Mouse (Mus musculus) forebrain, embryonic 11.5 days (tissue): ENCODE data around the gene Gm38431. TPM values are rescaled to one million over a fixed set of nuclear protein-coding genes. Genes with fewer than 3 reads are reported as not detected.

Experiments
- ATAC-seq: fragments of 200-750 bp; cut with Nextera tagmentation; replicated peaks from 2 replicates; pipeline ENCODE4 v1.8.0; 2017; ENCODE audit warnings: moderate TSS enrichment; ENCODE audit not compliant: low FRiP score
- DNase-seq: peaks from one replicate; pipeline ENCODE4 v3.0.0-alpha.2; 2017; ENCODE audit warnings: low spot score
- H3K27ac ChIP-seq: fragments of 300-500 bp; sonication (generic); 2 replicates; pipeline ENCODE4 v1.5.1; 2014; ENCODE audit warnings: low read depth, low read length
- H3K27me3 ChIP-seq: fragments of 300-500 bp; sonication (generic); 2 replicates; pipeline ENCODE4 v1.6.1; 2014; ENCODE audit warnings: mild to moderate bottlenecking, low read length, mixed read lengths; ENCODE audit not compliant: control insufficient read depth, insufficient read depth
- H3K36me3 ChIP-seq: fragments of 300-500 bp; sonication (generic); 2 replicates; pipeline ENCODE4 v1.6.1; 2014; ENCODE audit warnings: mild to moderate bottlenecking, low read length, moderate library complexity, mixed read lengths; ENCODE audit not compliant: control insufficient read depth, insufficient read depth
- H3K4me1 ChIP-seq: fragments of 300-500 bp; sonication (generic); replicated peaks from 2 replicates; pipeline ENCODE4 v1.6.1; 2014; ENCODE audit warnings: low read length, mixed read lengths; ENCODE audit not compliant: control insufficient read depth, insufficient read depth
- H3K4me2 ChIP-seq: fragments of 300-500 bp; sonication (generic); 2 replicates; pipeline ENCODE4 v1.6.1; 2014; ENCODE audit warnings: low read depth, mild to moderate bottlenecking, low read length, moderate library complexity, mixed read lengths; ENCODE audit not compliant: severe bottlenecking
- H3K4me3 ChIP-seq: fragments of 300-500 bp; sonication (generic); 2 replicates; pipeline ENCODE4 v1.5.1; 2014; ENCODE audit warnings: low read depth, low read length
- H3K9ac ChIP-seq: fragments of 300-500 bp; sonication (generic); 2 replicates; pipeline ENCODE4 v1.6.1; 2014; ENCODE audit warnings: low read length
- H3K9me3 ChIP-seq: fragments of 300-500 bp; sonication (generic); 2 replicates; pipeline ENCODE4 v1.6.1; 2016; ENCODE audit warnings: low read length, mixed read lengths; ENCODE audit not compliant: control insufficient read depth
- WGBS: fragments of 180-500 bp; shearing (Covaris S2); extraction: QIAGEN DNeasy Blood & Tissue Kit; methylation state at CpG from one replicate; pipeline ENCODE4 v1.1.7; 2014; 5-methylcytosine and 5-hydroxymethylcytosine counted together
- polyA plus RNA-seq: library from polyadenylated mRNA; unstranded; fragments of >200 nt; fragmentation: Nextera tagmentation; extraction: Ambion mirVana; gene quantifications from 2 replicates; pipeline ENCODE4 v1.2.1, GENCODE M21; 2014

Gene Gm38431
- polyA plus RNA-seq, 1 experiment from 2014 or later = 4.5 TPM

DNA sequence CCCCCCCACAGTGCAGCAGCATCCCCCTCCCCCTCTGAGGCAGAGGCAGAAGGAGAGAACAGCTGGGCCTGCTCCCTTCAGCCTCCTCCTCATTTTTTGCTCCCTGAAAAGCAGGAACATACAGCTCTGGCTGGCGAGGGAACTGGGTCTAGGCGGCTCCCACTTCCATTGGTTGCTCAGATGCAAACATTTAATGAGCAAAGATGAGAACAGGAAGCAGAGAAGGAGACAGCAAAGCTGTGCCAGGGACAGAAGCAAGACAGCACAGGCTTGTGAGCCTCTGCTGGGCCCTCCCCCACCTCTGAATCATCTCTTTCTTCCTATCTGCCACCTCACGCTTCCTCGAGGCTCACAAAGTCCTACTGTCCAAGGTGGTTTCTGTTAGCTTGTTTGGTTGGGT lies 50.5 kb downstream of the Gm38431 start:
- ATAC-seq = no peak
- Histone ChIP-seq H3K9ac (no peak overlapping the region), H3K36me3 (no peaks in the 10 kb centered on the region), H3K9me3 (no peaks in the 10 kb centered on the region), H3K27ac (no peak overlapping the region), H3K4me1 (peaks cover 4% of the 10 kb centered on the region; the same call in 1 of the 2 replicates), H3K4me2 (no peak overlapping the region), H3K4me3 (no peak overlapping the region), H3K27me3 (peaks cover 33% of the 10 kb centered on the region)
- WGBS = 42% methylated on average over 4 of the region's 4 CpGs
- DNase-seq = no peak

DNA sequence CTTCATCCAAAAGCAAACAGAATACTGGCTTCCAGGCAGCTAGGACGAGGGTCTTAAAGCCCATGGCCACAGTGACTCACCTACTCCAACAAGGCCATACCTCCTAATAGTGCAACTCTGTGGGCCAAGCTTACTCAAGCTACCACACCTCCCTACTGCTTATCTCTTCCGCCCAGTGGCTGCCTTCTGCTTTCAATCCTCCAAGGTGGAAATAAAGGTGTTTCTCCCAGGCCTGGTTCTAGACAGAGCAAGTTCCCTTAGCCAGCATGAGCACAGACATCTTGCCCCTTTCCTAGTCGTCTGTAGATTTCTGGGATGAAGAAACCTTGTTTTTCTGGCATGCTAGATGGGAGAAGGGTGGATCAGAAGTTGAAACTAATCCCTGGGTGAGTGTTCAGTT lies 52.0 kb downstream of the Gm38431 start:
- 74% methylated on average over 3 of the region's 3 CpGs for WGBS
- no peaks in the 10 kb centered on the region for H3K9me3 ChIP-seq
- no peak overlapping the region for H3K4me2 ChIP-seq
- H3K27me3 ChIP-seq = peaks cover 48% of the 10 kb centered on the region
- ATAC-seq (no peak), DNase-seq (no peak)
- H3K27ac ChIP-seq = no peak overlapping the region
- H3K4me1 ChIP-seq = peaks cover 6% of the 10 kb centered on the region; the same call in 1 of the 2 replicates
- no peak overlapping the region for H3K4me3 ChIP-seq
- no peak overlapping the region for H3K9ac ChIP-seq
- H3K36me3 ChIP-seq = no peaks in the 10 kb centered on the region

DNA sequence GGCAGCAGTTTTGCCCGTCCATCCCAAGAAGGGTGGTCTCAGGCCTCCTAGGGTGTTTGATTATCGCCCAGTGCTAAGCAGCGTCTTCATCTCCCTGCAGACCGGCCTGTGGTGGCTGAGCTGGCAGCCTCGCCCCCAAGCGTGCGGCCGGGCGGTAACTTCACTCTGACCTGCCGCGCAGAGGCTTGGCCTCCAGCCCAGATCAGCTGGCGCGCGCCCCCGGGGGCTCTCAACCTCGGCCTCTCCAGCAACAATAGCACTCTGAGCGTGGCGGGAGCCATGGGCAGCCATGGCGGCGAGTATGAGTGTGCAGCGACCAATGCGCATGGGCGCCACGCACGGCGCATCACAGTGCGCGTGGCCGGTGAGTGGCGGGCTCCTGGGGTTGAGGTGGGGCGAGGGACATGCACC lies 54.3 kb downstream of the Gm38431 start:
- peak overlapping the region; percentile 49 for H3K4me2 ChIP-seq
- no peak overlapping the region for H3K27ac ChIP-seq
- 0 out of 2 replicates have a peak, but pooled peaks have one; percentile 16 for ATAC-seq

DNA sequence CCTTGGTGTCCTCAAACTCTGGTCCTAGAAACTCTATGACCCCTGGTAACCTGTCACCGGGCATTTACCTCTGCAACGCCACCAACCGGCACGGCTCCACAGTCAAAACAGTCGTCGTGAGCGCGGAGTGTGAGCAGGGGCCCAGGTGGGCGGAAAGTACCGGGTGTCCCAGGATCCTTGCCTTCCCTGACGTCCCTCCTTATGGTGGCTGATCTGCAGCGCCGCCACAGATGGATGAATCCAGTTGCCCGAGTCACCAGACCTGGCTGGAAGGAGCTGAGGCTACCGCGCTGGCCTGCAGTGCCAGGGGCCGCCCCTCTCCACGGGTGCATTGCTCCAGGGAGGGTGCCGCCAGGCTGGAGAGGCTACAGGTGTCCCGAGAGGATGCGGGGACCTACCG lies 55.1 kb downstream of the Gm38431 start:
- WGBS = 2% methylated on average over 22 of the region's 22 CpGs
- Histone ChIP-seq H3K9me3 (no peaks in the 10 kb centered on the region), H3K27me3 (peaks cover 78% of the 10 kb centered on the region), H3K9ac (no peak overlapping the region), H3K4me3 (no peak overlapping the region), H3K4me1 (peaks cover 21% of the 10 kb centered on the region), H3K27ac (no peak overlapping the region), H3K4me2 (no peak overlapping the region), H3K36me3 (no peaks in the 10 kb centered on the region)
- ATAC-seq = no peak
- no peak for DNase-seq

More for the DNA sequence above, 54.3 kb downstream of the Gm38431 start:
- H3K9ac ChIP-seq = peak overlapping the region; percentile 20; the same call in 1 of the 2 replicates
- DNase-seq = peak; percentile 72
- peak overlapping the region; percentile 24 for H3K4me3 ChIP-seq
- no peaks in the 10 kb centered on the region for H3K36me3 ChIP-seq
- under 1% methylated on average over 31 of the region's 31 CpGs for WGBS
- H3K9me3 ChIP-seq = no peaks in the 10 kb centered on the region
- peaks cover 13% of the 10 kb centered on the region for H3K4me1 ChIP-seq
- H3K27me3 ChIP-seq = peaks cover 70% of the 10 kb centered on the region

DNA sequence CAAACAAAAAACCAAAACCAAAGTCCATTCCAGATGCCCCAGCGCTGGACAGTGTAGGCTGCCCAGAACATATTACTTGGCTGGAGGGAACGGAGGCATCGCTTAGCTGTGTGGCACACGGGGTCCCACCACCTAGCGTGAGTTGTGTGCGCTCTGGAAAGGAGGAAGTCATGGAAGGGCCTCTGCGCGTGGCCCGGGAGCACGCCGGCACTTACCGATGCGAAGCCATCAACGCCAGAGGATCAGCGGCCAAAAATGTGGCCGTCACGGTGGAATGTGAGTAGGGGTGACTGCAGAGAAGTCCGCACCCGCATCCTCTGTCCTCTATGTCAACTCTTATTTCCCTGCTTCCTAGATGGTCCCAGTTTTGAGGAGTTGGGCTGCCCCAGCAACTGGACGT lies 55.6 kb downstream of the Gm38431 start:
- no peak overlapping the region for H3K27ac ChIP-seq
- no peaks in the 10 kb centered on the region for H3K9me3 ChIP-seq
- DNase-seq (no peak), ATAC-seq (no peak)
- 7% methylated on average over 20 of the region's 20 CpGs for WGBS
- no peaks in the 10 kb centered on the region for H3K36me3 ChIP-seq
- H3K4me3 ChIP-seq = no peak overlapping the region
- H3K9ac ChIP-seq = no peak overlapping the region
- H3K4me2 ChIP-seq = no peak overlapping the region
- peaks cover 24% of the 10 kb centered on the region for H3K4me1 ChIP-seq
- H3K27me3 ChIP-seq = peaks cover 84% of the 10 kb centered on the region

DNA sequence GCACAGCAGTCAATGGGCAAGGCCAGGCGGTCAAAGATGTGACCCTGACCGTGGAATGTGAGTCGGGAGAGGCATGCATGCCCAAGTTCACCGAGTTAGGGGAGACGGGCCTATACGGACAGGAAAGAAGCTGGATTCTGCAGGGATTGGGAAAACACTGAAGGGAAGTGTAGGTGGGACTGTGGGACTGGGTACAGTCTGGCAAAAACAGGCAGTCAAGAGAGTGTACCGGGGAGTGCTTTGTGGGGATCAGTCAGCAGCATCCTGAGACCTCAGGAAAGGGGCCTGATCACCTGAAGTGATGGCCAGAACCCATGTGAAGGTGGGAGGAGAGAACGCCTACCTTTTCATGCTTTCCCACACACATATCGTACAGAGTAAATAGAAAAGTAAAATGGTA lies 56.2 kb downstream of the Gm38431 start:
- DNase-seq (no peak), ATAC-seq (no peak)
- Histone ChIP-seq H3K4me3 (no peak overlapping the region), H3K9ac (no peak overlapping the region), H3K9me3 (no peaks in the 10 kb centered on the region), H3K27ac (no peak overlapping the region), H3K4me2 (no peak overlapping the region), H3K36me3 (no peaks in the 10 kb centered on the region), H3K27me3 (peaks cover 87% of the 10 kb centered on the region), H3K4me1 (peaks cover 25% of the 10 kb centered on the region)
- WGBS = 15% methylated on average over 9 of the region's 9 CpGs

DNA sequence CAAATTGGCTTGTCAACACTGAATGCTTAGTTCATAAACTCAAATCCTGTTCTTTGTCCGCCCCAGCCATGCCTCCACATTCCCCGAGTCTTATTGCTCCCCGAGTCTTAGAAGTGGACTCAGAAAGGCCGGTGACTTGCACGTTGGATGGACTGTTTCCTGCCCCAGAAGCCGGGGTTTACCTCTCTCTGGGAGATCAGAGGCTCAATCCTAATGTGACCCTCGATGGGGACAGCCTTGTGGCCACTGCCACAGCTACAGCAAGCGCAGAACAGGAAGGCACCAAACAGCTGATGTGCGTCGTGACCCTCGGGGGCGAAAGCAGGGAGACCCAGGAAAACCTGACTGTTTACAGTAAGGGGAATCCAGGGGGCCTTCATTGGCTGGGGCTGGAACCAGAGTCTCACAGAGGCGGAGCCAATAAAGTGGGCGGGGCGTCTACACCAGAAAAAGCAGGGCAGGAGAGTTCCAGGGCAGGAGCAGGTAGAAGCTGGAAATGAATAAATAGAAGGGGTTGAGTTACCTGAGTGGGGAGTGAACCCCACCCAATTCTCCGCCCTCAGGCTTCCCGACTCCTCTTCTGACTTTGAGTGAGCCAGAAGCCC lies 57.2 kb downstream of the Gm38431 start:
- H3K27me3 ChIP-seq = peaks cover 91% of the 10 kb centered on the region
- DNase-seq (no peak), ATAC-seq (no peak)
- peaks cover 27% of the 10 kb centered on the region for H3K4me1 ChIP-seq
- 3% methylated on average over 17 of the region's 17 CpGs for WGBS
- no peak overlapping the region for H3K27ac ChIP-seq
- H3K4me2 ChIP-seq = 0 out of 2 replicates have a peak overlapping the region, but pooled peaks have one; percentile 5
- H3K9ac ChIP-seq = no peak overlapping the region
- no peaks in the 10 kb centered on the region for H3K36me3 ChIP-seq
- no peaks in the 10 kb centered on the region for H3K9me3 ChIP-seq
- no peak overlapping the region for H3K4me3 ChIP-seq

DNA sequence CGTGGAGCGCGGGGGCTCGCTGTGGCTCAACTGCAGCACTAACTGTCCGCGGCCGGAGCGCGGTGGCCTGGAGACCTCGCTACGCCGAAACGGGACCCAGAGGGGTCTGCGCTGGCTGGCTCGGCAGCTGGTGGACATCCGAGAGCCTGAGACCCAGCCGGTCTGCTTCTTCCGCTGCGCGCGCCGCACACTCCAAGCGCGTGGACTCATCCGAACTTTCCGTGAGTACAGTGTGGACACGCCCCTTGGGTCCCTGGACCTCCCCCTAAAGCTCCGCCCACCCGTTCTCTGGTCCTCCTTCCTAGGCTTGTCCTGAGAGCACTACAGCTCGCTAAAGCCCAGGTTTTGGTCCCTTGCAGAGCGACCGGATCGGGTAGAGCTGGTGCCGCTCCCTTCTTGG lies 58.7 kb downstream of the Gm38431 start:
- H3K9ac ChIP-seq = no peak overlapping the region
- peaks cover 94% of the 10 kb centered on the region for H3K27me3 ChIP-seq
- no peaks in the 10 kb centered on the region for H3K9me3 ChIP-seq
- DNase-seq (peak; percentile 85), ATAC-seq (peak; percentile 40)
- peaks cover 28% of the 10 kb centered on the region for H3K4me1 ChIP-seq
- WGBS = under 1% methylated on average over 34 of the region's 34 CpGs
- H3K4me2 ChIP-seq = peak overlapping the region; percentile 75
- no peak overlapping the region for H3K27ac ChIP-seq
- H3K36me3 ChIP-seq = no peaks in the 10 kb centered on the region
- H3K4me3 ChIP-seq = peak overlapping the region; percentile 36

DNA sequence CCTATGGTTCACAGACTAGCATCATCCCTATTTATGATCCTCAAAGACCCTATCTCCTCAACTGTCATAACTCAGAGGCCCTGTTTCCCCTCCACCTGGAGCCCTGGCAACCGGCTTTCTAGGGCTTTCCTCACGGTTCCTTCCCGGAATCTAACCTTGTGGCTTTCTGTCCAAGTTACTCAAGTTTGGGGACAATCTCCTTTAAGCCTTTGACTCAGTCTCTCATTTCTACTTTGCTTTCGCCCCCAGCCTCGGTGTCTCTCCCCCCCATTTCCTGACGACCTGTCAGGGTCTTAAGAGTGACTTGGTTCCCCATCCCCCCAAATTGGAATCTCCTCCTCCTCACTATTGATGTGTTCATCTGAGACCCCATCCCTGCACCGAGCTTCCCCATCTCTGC lies 59.3 kb downstream of the Gm38431 start:
- H3K4me2 ChIP-seq = peak overlapping the region; percentile 75
- H3K4me3 ChIP-seq = peak overlapping the region; percentile 38
- H3K4me1 ChIP-seq = peaks cover 25% of the 10 kb centered on the region

More for the DNA sequence above, 59.3 kb downstream of the Gm38431 start:
- 4% methylated on average over 7 of the region's 7 CpGs for WGBS
- Histone ChIP-seq H3K9me3 (no peaks in the 10 kb centered on the region), H3K27me3 (peaks cover 87% of the 10 kb centered on the region), H3K36me3 (no peaks in the 10 kb centered on the region), H3K9ac (no peak overlapping the region), H3K27ac (no peak overlapping the region)
- no peak for ATAC-seq
- no peak for DNase-seq
